Mouse (Mus musculus): Measurements from ENCODE around the gene Igsf9.

DNA sequence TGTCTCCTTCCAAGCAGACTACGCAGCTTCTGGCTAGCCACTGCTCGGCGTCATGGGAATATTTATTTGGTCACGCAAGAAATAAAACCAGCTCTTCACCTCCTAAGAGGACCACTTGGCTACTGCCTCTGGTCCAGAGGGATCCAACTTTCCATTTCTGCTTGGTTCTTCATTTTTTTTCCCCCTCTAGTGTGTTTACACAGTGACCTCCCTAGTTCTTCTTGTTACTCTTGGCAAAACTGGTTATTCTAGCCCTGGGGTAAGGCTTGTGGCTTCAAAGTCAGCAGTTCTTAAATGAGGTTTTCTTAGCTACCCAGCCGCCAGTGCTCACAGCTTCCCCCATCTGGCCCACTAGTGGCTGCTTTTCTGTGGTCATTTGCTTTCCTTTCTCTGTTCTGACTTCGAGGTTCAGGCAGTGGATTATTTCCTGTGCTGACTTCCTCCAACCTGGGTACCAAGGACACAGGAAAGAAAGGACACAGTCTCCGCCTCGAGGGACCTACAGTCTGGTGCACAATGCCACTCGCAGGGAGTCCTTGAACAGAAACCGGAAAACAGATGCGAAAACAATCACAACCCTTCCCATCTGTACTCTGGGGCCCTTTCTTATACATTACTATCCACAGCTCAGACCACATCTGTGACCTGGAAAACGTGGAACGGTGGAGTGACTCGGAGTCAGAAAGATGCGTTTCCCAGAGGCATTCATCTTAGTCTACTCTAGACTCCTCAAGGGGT, 43.6 kb downstream of the Igsf9 start:
- TF ChIP-seq POLR2A (IDR thresholded peaks at IDR 0.05; ENCODE audit: borderline replicate concordance, insufficient read depth, low read length): no peak
- no peak for TF ChIP-seq CTCF (IDR thresholded peaks at IDR 0.05; ENCODE audit: borderline replicate concordance, insufficient read depth, low read depth, low read length)
